Mouse (Mus musculus): ENCODE measurements around the gene Slc6a5. TPM values are rescaled to one million over a fixed set of nuclear protein-coding genes. Genes with fewer than 3 reads are reported as not detected.

Slc6a5 gene
- polyA plus RNA-seq (2015; fragmentation: Nextera tagmentation; extraction: Ambion mirVana) = not detected in 2 replicates

DNA sequence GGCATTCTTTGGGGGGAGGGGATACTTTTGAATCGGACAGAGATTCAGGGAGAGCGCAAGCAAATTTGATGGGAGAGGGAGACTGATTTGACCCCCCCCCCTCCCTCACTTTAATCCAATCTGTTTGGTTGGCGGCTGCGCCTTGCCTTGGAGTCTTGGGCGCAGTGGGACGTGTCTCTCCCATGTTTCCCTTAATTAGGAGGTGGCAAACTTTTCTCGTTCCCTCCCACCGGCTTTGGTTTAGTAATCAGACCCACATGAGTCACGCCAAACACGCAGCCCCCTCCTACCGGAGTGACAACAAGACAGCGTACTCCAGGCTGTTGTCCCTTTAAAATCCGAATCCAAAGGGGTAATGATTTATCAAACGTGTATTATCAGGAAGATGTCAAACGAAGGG is at the start of gene Slc6a5:
Gene Slc6a5, plus strand, starts transcription at position 297 of the 400 bp plus-strand sequence.
- no peak for ATAC-seq (ENCODE audit: extremely low read depth, insufficient number of reproducible peaks, low FRiP score, low TSS enrichment)
- H3K4me3 ChIP-seq = no peak within 1 kb of the TSS
- WGBS = 2% methylated on average over 15 of the region's 15 CpGs
- H3K4me2 ChIP-seq = no peak within 1 kb of the TSS
- peaks cover 100% of the 10 kb centered on the region for H3K27me3 ChIP-seq (replicated peaks)
- H3K36me3 ChIP-seq = no peaks in the 10 kb centered on the region
- H3K4me1 ChIP-seq = peaks cover 3% of the 10 kb centered on the region; the same call in 1 of the 2 replicates
- no peaks in the 10 kb centered on the region for H3K9me3 ChIP-seq
- no peak within 1 kb of the TSS for H3K27ac ChIP-seq (replicated peaks)
- no peak within 1 kb of the TSS for H3K9ac ChIP-seq

GRCm38 (mm10) chr7:49861196-49861595 is 48.8 kb upstream of the Slc6a5 start:
- Histone ChIP-seq H3K27me3 (replicated peaks) (no peaks in the 10 kb centered on the region), H3K9me3 (no peaks in the 10 kb centered on the region), H3K4me2 (no peak overlapping the region), H3K4me1 (peaks cover 9% of the 10 kb centered on the region), H3K9ac (no peak overlapping the region), H3K36me3 (peaks cover 37% of the 10 kb centered on the region), H3K27ac (replicated peaks) (no peak overlapping the region), H3K4me3 (no peak overlapping the region)
- 97% methylated on average over 2 of the region's 2 CpGs for WGBS
- ATAC-seq (ENCODE audit: extremely low read depth, insufficient number of reproducible peaks, low FRiP score, low TSS enrichment) = no peak

DNA sequence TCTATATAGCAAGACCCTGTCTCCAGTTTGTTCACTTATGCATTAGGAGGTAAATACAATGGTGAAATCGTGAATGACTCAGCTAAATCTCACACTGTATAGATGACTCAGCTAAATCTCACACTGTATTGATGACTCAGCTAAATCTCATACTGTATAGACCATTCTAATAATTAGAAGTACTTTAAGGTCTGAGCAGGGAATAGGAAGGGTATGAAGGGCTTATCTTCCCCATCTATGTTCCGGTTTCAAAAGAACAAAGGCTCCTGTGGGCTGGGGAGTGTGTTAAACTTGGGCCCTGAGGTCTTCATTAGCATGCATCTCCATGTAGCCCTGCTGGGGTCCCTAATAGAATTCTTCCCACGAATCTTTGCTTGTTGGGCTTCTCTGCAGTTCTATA is 46.2 kb upstream of the Slc6a5 start:
- H3K9ac ChIP-seq = no peak overlapping the region
- peaks cover 21% of the 10 kb centered on the region for H3K36me3 ChIP-seq
- no peak overlapping the region for H3K4me3 ChIP-seq
- H3K9me3 ChIP-seq = no peaks in the 10 kb centered on the region
- no peak for ATAC-seq (ENCODE audit: extremely low read depth, insufficient number of reproducible peaks, low FRiP score, low TSS enrichment)
- H3K27me3 ChIP-seq (replicated peaks) = no peaks in the 10 kb centered on the region
- H3K27ac ChIP-seq (replicated peaks) = no peak overlapping the region
- no peak overlapping the region for H3K4me2 ChIP-seq
- WGBS = 73% methylated on average over 3 of the region's 3 CpGs
- H3K4me1 ChIP-seq = peaks cover 9% of the 10 kb centered on the region

GRCm38 (mm10) chr7:49869656-49870055 is 40.3 kb upstream of the Slc6a5 start:
- H3K27ac ChIP-seq (replicated peaks) = no peak overlapping the region
- no peak for ATAC-seq (ENCODE audit: extremely low read depth, insufficient number of reproducible peaks, low FRiP score, low TSS enrichment)
- H3K4me3 ChIP-seq = no peak overlapping the region
- H3K36me3 ChIP-seq = no peaks in the 10 kb centered on the region
- no peak overlapping the region for H3K4me2 ChIP-seq
- 53% methylated on average over 5 of the region's 5 CpGs for WGBS
- H3K9me3 ChIP-seq = no peaks in the 10 kb centered on the region
- peaks cover 11% of the 10 kb centered on the region; the same call in 1 of the 2 replicates for H3K4me1 ChIP-seq
- H3K27me3 ChIP-seq (replicated peaks) = no peaks in the 10 kb centered on the region
- no peak overlapping the region for H3K9ac ChIP-seq

DNA sequence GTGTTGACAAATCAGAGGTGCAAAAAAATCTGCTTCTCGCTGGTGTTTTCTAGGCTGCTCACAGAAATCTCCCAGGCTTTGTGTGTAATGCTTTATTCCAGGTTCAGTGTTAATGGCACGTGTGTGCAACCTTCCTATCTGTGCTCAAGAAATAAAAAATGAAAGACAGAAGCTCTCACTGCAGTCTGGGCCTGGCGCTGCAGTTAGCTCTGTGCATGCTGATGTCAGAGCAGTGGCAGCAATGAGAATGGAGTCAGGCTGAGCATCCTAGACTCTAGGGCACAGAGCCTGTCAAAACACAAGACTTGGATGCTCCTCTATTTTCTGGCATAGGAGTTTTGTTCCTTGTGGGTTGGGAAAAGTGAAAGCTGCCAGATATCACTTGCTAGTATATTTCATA is 39.7 kb upstream of the Slc6a5 start:
- ATAC-seq (ENCODE audit: extremely low read depth, insufficient number of reproducible peaks, low FRiP score, low TSS enrichment) = no peak
- Histone ChIP-seq H3K4me2 (no peak overlapping the region), H3K9me3 (no peaks in the 10 kb centered on the region), H3K27ac (replicated peaks) (no peak overlapping the region), H3K27me3 (replicated peaks) (no peaks in the 10 kb centered on the region), H3K36me3 (no peaks in the 10 kb centered on the region), H3K4me1 (peaks cover 11% of the 10 kb centered on the region; the same call in 1 of the 2 replicates), H3K4me3 (no peak overlapping the region), H3K9ac (no peak overlapping the region)
- WGBS = 52% methylated on average over 3 of the region's 3 CpGs

DNA sequence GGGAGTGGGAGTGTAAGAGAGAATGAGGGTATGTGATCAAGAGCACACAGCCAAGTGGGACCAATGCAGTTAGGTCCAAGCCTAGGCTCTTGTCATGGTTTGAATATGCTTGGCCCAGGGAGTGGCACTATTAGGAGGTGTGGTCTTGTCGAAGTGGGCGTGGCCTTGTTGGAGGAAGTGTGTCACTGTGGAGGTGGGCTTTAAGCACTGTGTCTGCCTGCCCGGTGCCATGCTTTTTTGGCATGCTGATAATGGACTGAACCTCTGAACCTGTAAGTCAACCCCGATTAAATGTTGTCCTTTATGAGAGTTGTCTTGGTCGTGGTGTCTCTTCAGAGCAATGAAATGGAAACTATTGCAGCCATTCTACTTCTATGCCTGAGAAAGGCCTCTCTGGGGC is 32.6 kb upstream of the Slc6a5 start:
- no peak for ATAC-seq (ENCODE audit: extremely low read depth, insufficient number of reproducible peaks, low FRiP score, low TSS enrichment)
- Histone ChIP-seq H3K9ac (no peak overlapping the region), H3K9me3 (no peaks in the 10 kb centered on the region), H3K27ac (replicated peaks) (no peak overlapping the region), H3K4me1 (peaks cover 6% of the 10 kb centered on the region), H3K27me3 (replicated peaks) (0 out of 2 replicates have a peak, but pooled peaks cover 3% of the 10 kb centered on the region), H3K4me3 (no peak overlapping the region), H3K4me2 (no peak overlapping the region), H3K36me3 (no peaks in the 10 kb centered on the region)
- 69% methylated on average over 5 of the region's 5 CpGs for WGBS

DNA sequence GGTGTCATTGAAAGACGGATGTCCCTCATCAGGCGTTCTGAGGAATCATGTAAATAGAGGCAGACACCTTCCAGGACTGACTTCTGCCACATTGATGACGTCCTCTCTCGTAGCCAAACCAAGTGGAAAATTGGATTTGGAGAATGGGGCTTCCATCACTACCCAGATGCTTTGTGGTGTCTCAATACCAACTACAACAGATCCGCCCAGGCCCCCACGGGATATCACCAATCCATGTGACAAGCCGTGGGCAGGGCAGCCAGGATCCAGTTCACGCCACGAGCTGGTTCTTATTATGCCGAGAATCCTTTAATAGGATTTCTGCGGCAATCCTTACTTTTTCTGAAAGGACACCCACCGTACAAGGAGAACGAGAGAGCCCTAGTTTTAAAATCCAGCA is 30.9 kb upstream of the Slc6a5 start:
- H3K9me3 ChIP-seq = no peaks in the 10 kb centered on the region
- H3K36me3 ChIP-seq = no peaks in the 10 kb centered on the region
- H3K4me3 ChIP-seq = no peak overlapping the region
- 0 out of 2 replicates have a peak, but pooled peaks cover 3% of the 10 kb centered on the region for H3K27me3 ChIP-seq (replicated peaks)
- no peak for ATAC-seq (ENCODE audit: extremely low read depth, insufficient number of reproducible peaks, low FRiP score, low TSS enrichment)
- no peak overlapping the region for H3K27ac ChIP-seq (replicated peaks)
- 80% methylated on average over 13 of the region's 13 CpGs for WGBS
- H3K4me2 ChIP-seq = no peak overlapping the region
- peaks cover 14% of the 10 kb centered on the region for H3K4me1 ChIP-seq
- no peak overlapping the region for H3K9ac ChIP-seq

- H3K9me3 ChIP-seq = no peaks in the 10 kb centered on the region
- peaks cover 14% of the 10 kb centered on the region for H3K4me1 ChIP-seq
- H3K36me3 ChIP-seq = no peaks in the 10 kb centered on the region
- H3K27ac ChIP-seq (replicated peaks) = no peak overlapping the region
- no peak overlapping the region for H3K4me2 ChIP-seq
- H3K9ac ChIP-seq = no peak overlapping the region
- H3K27me3 ChIP-seq (replicated peaks) = 0 out of 2 replicates have a peak, but pooled peaks cover 3% of the 10 kb centered on the region
- no peak overlapping the region for H3K4me3 ChIP-seq
- WGBS = 67% methylated on average over 8 of the region's 8 CpGs
- no peak for ATAC-seq (ENCODE audit: extremely low read depth, insufficient number of reproducible peaks, low FRiP score, low TSS enrichment)
These were observed 29.8 kb upstream of the Slc6a5 start for GRCm38 (mm10) chr7:49879998-49880707.

- H3K27me3 ChIP-seq (replicated peaks) = 0 out of 2 replicates have a peak, but pooled peaks cover 3% of the 10 kb centered on the region
- H3K4me3 ChIP-seq = 0 out of 2 replicates have a peak overlapping the region, but pooled peaks have one; percentile 16
- no peaks in the 10 kb centered on the region for H3K9me3 ChIP-seq
- H3K9ac ChIP-seq = no peak overlapping the region
- no peak for ATAC-seq (ENCODE audit: extremely low read depth, insufficient number of reproducible peaks, low FRiP score, low TSS enrichment)
- peaks cover 14% of the 10 kb centered on the region for H3K4me1 ChIP-seq
- H3K27ac ChIP-seq (replicated peaks) = peak overlapping the region; percentile 13; the same call in 1 of the 2 replicates
- WGBS = 12% methylated on average over 4 of the region's 4 CpGs
- peak overlapping the region; percentile 53 for H3K4me2 ChIP-seq
- H3K36me3 ChIP-seq = no peaks in the 10 kb centered on the region
These were observed 27.7 kb upstream of the Slc6a5 start for GRCm38 (mm10) chr7:49882288-49882687.

GRCm38 (mm10) chr7:49882694-49883389 is 27.1 kb upstream of the Slc6a5 start:
- peak overlapping the region; percentile 16; the same call in 1 of the 2 replicates for H3K4me3 ChIP-seq
- ATAC-seq (ENCODE audit: extremely low read depth, insufficient number of reproducible peaks, low FRiP score, low TSS enrichment) = no peak
- WGBS = 11% methylated on average over 16 of the region's 16 CpGs

DNA sequence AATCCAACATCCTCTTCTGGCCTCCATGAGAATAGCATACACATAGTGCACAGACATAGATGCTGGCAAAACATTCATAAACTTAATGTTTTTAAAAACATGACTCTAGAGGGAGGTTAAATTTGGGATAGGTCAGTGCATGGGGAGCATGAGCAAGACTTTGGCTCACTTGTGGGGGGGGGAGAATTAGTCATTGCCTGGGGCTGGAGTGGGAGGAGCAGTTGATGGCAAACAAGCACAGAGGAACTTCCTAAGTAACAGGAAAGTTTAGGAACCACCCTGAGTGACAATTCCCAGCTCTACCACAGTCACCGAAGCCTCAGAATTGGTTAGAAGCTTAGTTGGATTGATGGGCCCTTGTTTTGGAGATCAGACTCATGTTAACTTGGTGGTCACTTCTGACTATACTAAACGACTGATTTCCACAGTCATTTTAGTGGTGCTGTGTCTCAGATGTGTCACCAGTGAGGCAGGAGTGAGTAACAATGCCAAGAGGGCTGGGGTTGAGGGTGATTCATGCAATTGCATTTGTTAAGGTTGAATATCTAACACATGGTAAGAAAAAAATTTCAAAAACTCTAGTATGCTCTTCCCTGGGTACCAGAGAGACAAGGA is 22.1 kb upstream of the Slc6a5 start:
- 58% methylated on average over 2 of the region's 2 CpGs for WGBS
- no peak for ATAC-seq (ENCODE audit: extremely low read depth, insufficient number of reproducible peaks, low FRiP score, low TSS enrichment)

More at GRCm38 (mm10) chr7:49882694-49883389, 27.1 kb upstream of the Slc6a5 start:
- H3K4me1 ChIP-seq = peaks cover 14% of the 10 kb centered on the region
- no peak overlapping the region; the same call in 1 of the 2 replicates for H3K27ac ChIP-seq (replicated peaks)
- peak overlapping the region; percentile 53 for H3K4me2 ChIP-seq
- H3K27me3 ChIP-seq (replicated peaks) = 0 out of 2 replicates have a peak, but pooled peaks cover 3% of the 10 kb centered on the region
- H3K9me3 ChIP-seq = no peaks in the 10 kb centered on the region
- H3K9ac ChIP-seq = peak overlapping the region; percentile 11; the same call in 1 of the 2 replicates
- no peaks in the 10 kb centered on the region for H3K36me3 ChIP-seq

More for the DNA sequence above, 22.1 kb upstream of the Slc6a5 start:
- H3K27ac ChIP-seq (replicated peaks) = no peak overlapping the region
- peaks cover 3% of the 10 kb centered on the region for H3K4me1 ChIP-seq
- no peaks in the 10 kb centered on the region for H3K9me3 ChIP-seq
- no peaks in the 10 kb centered on the region for H3K36me3 ChIP-seq
- H3K4me3 ChIP-seq = no peak overlapping the region
- H3K27me3 ChIP-seq (replicated peaks) = no peaks in the 10 kb centered on the region; the same call in 1 of the 2 replicates
- H3K4me2 ChIP-seq = no peak overlapping the region
- no peak overlapping the region for H3K9ac ChIP-seq

Measured in heart, embryonic 13.5 days (tissue).